ENCODE assay signal across 24 mouse cellular contexts in genomic region chr8:117695636-117696035, GRCm38 (mm10). TPM values are rescaled to one million over a fixed set of nuclear protein-coding genes. Genes with fewer than 3 reads are reported as not detected.
DNase-seq lines count a peak whose midpoint lies in the region; ATAC-seq and TF ChIP-seq lines count a peak whose summit lies in the region.
"Had no signal": no experiment of that assay in that cellular context is flagged by ENCODE, and none has a peak within 500 bp of the region (broad histone marks: within the 10 kb centered on the region; RNA-seq: fewer than 3 reads in every experiment).

No protein-coding gene starts in this region.

- TF ChIP-seq EP300 in stomach, postnatal 0 days (optimal IDR thresholded peaks at IDR 0.05) = no peak

- no peaks in the 10 kb centered on the region for H3K27me3 ChIP-seq in liver, embryonic 15.5 days
- no peaks in the 10 kb centered on the region for H3K27me3 ChIP-seq in liver, embryonic 11.5 days (replicated peaks; ENCODE audit: control insufficient read depth, insufficient read depth, low read length)
- H3K27me3 ChIP-seq in liver, embryonic 16.5 days (ENCODE audit: control insufficient read depth, insufficient read depth, low read depth, low read length) = no peaks in the 10 kb centered on the region
- no peaks in the 10 kb centered on the region for H3K27me3 ChIP-seq in stomach, postnatal 0 days (ENCODE audit: control insufficient read depth, insufficient read depth, low read length)
- H3K27me3 ChIP-seq: embryonic facial prominence, embryonic 15.5 days; forebrain, embryonic 15.5 days; heart, embryonic 13.5 days; hindbrain, embryonic 12.5 days had no signal

- H3K9ac ChIP-seq in liver, embryonic 15.5 days = no peak overlapping the region
- H3K9ac ChIP-seq in liver, embryonic 11.5 days (ENCODE audit: low read depth, low read length) = no peak overlapping the region
- H3K9ac ChIP-seq in liver, embryonic 16.5 days (ENCODE audit: low read depth, low read length) = no peak overlapping the region
- H3K9ac ChIP-seq in stomach, postnatal 0 days (ENCODE audit: low read length) = no peak overlapping the region
- H3K9ac ChIP-seq: embryonic facial prominence, embryonic 15.5 days; forebrain, embryonic 15.5 days; heart, embryonic 13.5 days; hindbrain, embryonic 12.5 days had no signal

- intact Hi-C loops in heart, postnatal 25 days (cut with DNase I) = loop anchor here (5.0 kb wide), 1 partner anchor 167 kb away; no protein-coding TSS in a partner anchor

- H3K4me2 ChIP-seq in liver, embryonic 15.5 days = no peak overlapping the region
- no peak overlapping the region for H3K4me2 ChIP-seq in liver, embryonic 11.5 days
- H3K4me2 ChIP-seq in liver, embryonic 16.5 days (ENCODE audit: low read depth, low read length) = no peak overlapping the region
- H3K4me2 ChIP-seq in stomach, postnatal 0 days (replicated peaks; ENCODE audit: low read depth) = no peak overlapping the region
- H3K4me2 ChIP-seq: embryonic facial prominence, embryonic 15.5 days; forebrain, embryonic 15.5 days; heart, embryonic 13.5 days; hindbrain, embryonic 12.5 days had no signal

- H3K27ac ChIP-seq in liver, embryonic 15.5 days (replicated peaks) = 0 out of 2 replicates have a peak overlapping the region, but pooled peaks have one; percentile 41
- H3K27ac ChIP-seq in liver, embryonic 11.5 days (ENCODE audit: low read depth, low read length) = no peak overlapping the region
- H3K27ac ChIP-seq in liver, embryonic 16.5 days (ENCODE audit: low read length) = peak overlapping the region; percentile 57
- H3K27ac ChIP-seq in stomach, postnatal 0 days (replicated peaks) = no peak overlapping the region
- H3K27ac ChIP-seq: embryonic facial prominence, embryonic 15.5 days; forebrain, embryonic 10.5 days; forebrain, embryonic 15.5 days; heart, embryonic 13.5 days; hindbrain, embryonic 12.5 days had no signal

- H3K9me3 ChIP-seq in liver, embryonic 15.5 days (replicated peaks) = no peaks in the 10 kb centered on the region
- H3K9me3 ChIP-seq in liver, embryonic 11.5 days (ENCODE audit: control insufficient read depth, low read length) = no peaks in the 10 kb centered on the region
- no peaks in the 10 kb centered on the region for H3K9me3 ChIP-seq in liver, embryonic 16.5 days (replicated peaks; ENCODE audit: control insufficient read depth, low read length)
- H3K9me3 ChIP-seq in stomach, postnatal 0 days (ENCODE audit: control insufficient read depth, low read length) = no peaks in the 10 kb centered on the region
- H3K9me3 ChIP-seq: embryonic facial prominence, embryonic 15.5 days; forebrain, embryonic 10.5 days; forebrain, embryonic 15.5 days; hindbrain, embryonic 12.5 days had no signal

- no peak for DNase-seq in liver, embryonic 11.5 days (ENCODE audit: low spot score)
- peak; percentile 45 for DNase-seq in stomach, postnatal 0 days (ENCODE audit: low spot score)
- DNase-seq in heart, postnatal 25 days (ENCODE audit: low spot score) = no peak
- no peak for DNase-seq in right cerebral cortex, postnatal 36 days (ENCODE audit: low spot score in 2 of 2)
- DNase-seq: adrenal gland, adult 2 months; adrenal gland, postnatal 25 days; cerebellum, adult 11 months; cerebellum, adult 8-10 months; cerebellum, postnatal 14 days; embryo, embryonic 11 days; gastrocnemius, postnatal 36 days; heart, adult 11 months; heart, postnatal 4 days had no signal

- peak; percentile 46; the same call in 1 of the 2 replicates for ATAC-seq in liver, embryonic 15.5 days (ENCODE audit: insufficient read depth)
- ATAC-seq in liver, embryonic 11.5 days (replicated peaks; ENCODE audit: low FRiP score) = no peak
- peak; percentile 68 for ATAC-seq in liver, embryonic 16.5 days (ENCODE audit: low read depth)
- peak; percentile 75 for ATAC-seq in stomach, postnatal 0 days (ENCODE audit: low FRiP score, low TSS enrichment)
- ATAC-seq: forebrain, embryonic 15.5 days had no signal

- no peak for TF ChIP-seq CTCF in stomach, postnatal 0 days (IDR thresholded peaks at IDR 0.05; ENCODE audit: low read depth)

- no peak overlapping the region for H3K4me3 ChIP-seq in liver, embryonic 15.5 days (replicated peaks)
- H3K4me3 ChIP-seq in liver, embryonic 11.5 days (ENCODE audit: low read depth, low read length) = no peak overlapping the region
- H3K4me3 ChIP-seq in liver, embryonic 16.5 days (ENCODE audit: low read depth, low read length) = no peak overlapping the region
- no peak overlapping the region for H3K4me3 ChIP-seq in stomach, postnatal 0 days (ENCODE audit: low read depth, low read length)
- H3K4me3 ChIP-seq: embryonic facial prominence, embryonic 15.5 days; erythroblast, embryonic 14.5 days; forebrain, embryonic 10.5 days; forebrain, embryonic 15.5 days; heart, embryonic 13.5 days; hindbrain, embryonic 12.5 days had no signal

- no peaks in the 10 kb centered on the region for H3K4me1 ChIP-seq in liver, embryonic 15.5 days (replicated peaks)
- no peaks in the 10 kb centered on the region for H3K4me1 ChIP-seq in liver, embryonic 11.5 days (replicated peaks; ENCODE audit: control insufficient read depth, insufficient read depth, low read length)
- no peaks in the 10 kb centered on the region for H3K4me1 ChIP-seq in liver, embryonic 16.5 days (ENCODE audit: control insufficient read depth, low read depth, low read length)
- H3K4me1 ChIP-seq in stomach, postnatal 0 days (replicated peaks; ENCODE audit: control insufficient read depth, insufficient read depth) = no peaks in the 10 kb centered on the region
- H3K4me1 ChIP-seq: embryonic facial prominence, embryonic 15.5 days; forebrain, embryonic 15.5 days; heart, embryonic 13.5 days; hindbrain, embryonic 12.5 days had no signal

- H3K36me3 ChIP-seq in liver, embryonic 15.5 days (replicated peaks) = no peaks in the 10 kb centered on the region
- no peaks in the 10 kb centered on the region for H3K36me3 ChIP-seq in liver, embryonic 11.5 days (ENCODE audit: control insufficient read depth, insufficient read depth, low read length)
- H3K36me3 ChIP-seq in liver, embryonic 16.5 days (ENCODE audit: control insufficient read depth, insufficient read depth) = no peaks in the 10 kb centered on the region
- no peaks in the 10 kb centered on the region for H3K36me3 ChIP-seq in stomach, postnatal 0 days (ENCODE audit: control insufficient read depth, insufficient read depth, low read length)
- H3K36me3 ChIP-seq: embryonic facial prominence, embryonic 15.5 days; forebrain, embryonic 10.5 days; forebrain, embryonic 15.5 days; heart, embryonic 13.5 days; hindbrain, embryonic 12.5 days had no signal

- 35% methylated on average over 1 of the region's 1 CpGs for WGBS in liver, embryonic 15.5 days (ENCODE audit: insufficient replicate concordance)
- 77% methylated on average over 1 of the region's 1 CpGs for WGBS in liver, embryonic 11.5 days
- 37% methylated on average over 1 of the region's 1 CpGs for WGBS in liver, embryonic 16.5 days (ENCODE audit: insufficient replicate concordance)
- 59% methylated on average over 1 of the region's 1 CpGs for WGBS in stomach, postnatal 0 days

RNA-seq across cellular contexts. Expression of gene Hsd17b2, which starts 6.1 kb away (rescaled TPM):
- 74.4 and 82.5 TPM in 2 replicates for polyA plus RNA-seq in liver, embryonic 15.5 days (2015; fragmentation: Nextera tagmentation; extraction: Ambion mirVana)
- 13.8 and 15.6 TPM in 2 replicates for polyA plus RNA-seq in liver, embryonic 11.5 days (2014; fragmentation: Nextera tagmentation; extraction: Ambion mirVana)
- 90.2 and 94.8 TPM in 2 replicates for polyA plus RNA-seq in liver, embryonic 16.5 days (2015; fragmentation: Nextera tagmentation; extraction: Ambion mirVana)
- 113 and 124 TPM in 2 replicates for polyA plus RNA-seq in stomach, postnatal 0 days (2015; fragmentation: Nextera tagmentation; extraction: Ambion mirVana)
- not detected for total RNA-seq in heart, postnatal 25 days (2021)
- total RNA-seq: adrenal gland, postnatal 25 days; common myeloid progenitor, adult 5-6 weeks; gastrocnemius, adult 8-10 months; gastrocnemius, postnatal 36 days; heart, postnatal 4 days had no signal
- polyA plus RNA-seq: erythroblast, embryonic 14.5 days; forebrain, embryonic 10.5 days; forebrain, embryonic 15.5 days; heart, postnatal 0 days; hindbrain, embryonic 12.5 days had no signal

RNA-seq across cellular contexts. Expression of gene Sdr42e1, which starts 22.1 kb away (rescaled TPM):
- polyA plus RNA-seq in liver, embryonic 15.5 days (2015; fragmentation: Nextera tagmentation; extraction: Ambion mirVana) = 2.0 and 3.4 TPM in 2 replicates
- polyA plus RNA-seq in liver, embryonic 11.5 days (2014; fragmentation: Nextera tagmentation; extraction: Ambion mirVana) = 1.0 and 1.7 TPM in 2 replicates
- 3.5 and 3.6 TPM in 2 replicates for polyA plus RNA-seq in liver, embryonic 16.5 days (2015; fragmentation: Nextera tagmentation; extraction: Ambion mirVana)
- 24.2 and 28.8 TPM in 2 replicates for polyA plus RNA-seq in stomach, postnatal 0 days (2015; fragmentation: Nextera tagmentation; extraction: Ambion mirVana)
- 1 to 10 TPM; 2.2 to 2.4 TPM for total RNA-seq in heart, postnatal 25 days (2021)
- polyA plus RNA-seq: erythroblast, embryonic 14.5 days had no signal

Comparison
In these comparisons a context has a peak if more than half of its experiments do, and no peak if none do; other contexts are left out.
1. H3K27ac ChIP-seq: peak in liver, embryonic 15.5 days (single experiment) and liver, embryonic 16.5 days (single experiment); none in liver, embryonic 11.5 days (single experiment) and stomach, postnatal 0 days (single experiment).